Mouse (Mus musculus) liver, postnatal 0 days (tissue): ENCODE results near the gene Tent4a.

Source experiments
- CTCF ChIP-seq: sonication (generic); IDR thresholded peaks from 2 replicates; pipeline ENCODE4 v1.5.1; 2016; ENCODE audit warnings: antibody characterized with exemption, low read depth
- EP300 ChIP-seq: IDR thresholded peaks from 2 replicates; pipeline ENCODE4 v1.6.1; 2016; ENCODE audit warnings: antibody characterized with exemption, low read depth, mild to moderate bottlenecking

DNA sequence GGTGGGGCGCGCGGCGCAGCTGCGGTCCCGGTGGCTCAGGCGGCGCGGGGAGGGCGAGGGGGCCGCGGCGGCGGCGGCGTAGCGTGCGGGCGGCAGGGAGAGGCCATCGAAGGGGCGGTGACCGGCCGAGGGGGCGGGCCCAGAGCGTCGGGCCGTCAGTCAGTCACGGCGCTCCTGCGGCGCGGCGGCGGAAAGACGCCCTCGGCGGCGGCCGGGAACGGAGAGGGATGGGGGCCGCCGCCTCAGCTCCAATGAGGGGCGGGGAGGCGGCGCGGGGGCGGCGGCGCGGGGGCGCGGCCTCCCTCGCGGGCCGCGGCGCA lies at the start of gene Tent4a:
- TF ChIP-seq EP300, result no peak
- TF ChIP-seq CTCF, result no peak
